In the genomic region with DNA sequence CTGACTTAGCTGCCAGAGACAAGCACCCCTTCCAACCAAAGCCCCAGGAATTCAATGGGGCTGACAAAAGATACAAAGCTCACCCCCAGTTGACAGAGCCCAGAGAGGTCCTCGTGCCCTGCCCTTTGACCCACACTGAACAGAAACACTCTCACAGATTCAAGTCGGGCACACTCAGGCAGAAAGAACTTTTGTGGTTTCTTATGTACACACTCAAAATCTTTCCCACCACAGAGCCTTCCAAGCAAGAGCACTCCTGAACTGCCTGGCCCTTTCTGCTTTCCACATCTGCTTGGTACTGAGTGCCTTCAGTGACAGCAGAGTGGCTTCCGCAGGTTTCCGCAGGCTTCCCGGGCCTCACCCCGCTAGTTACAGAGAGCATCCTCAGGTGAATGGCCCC, we compare ENCODE assay signal across 26 mouse cellular contexts.
"Had no signal": no experiment of that assay in that cellular context is flagged by ENCODE, and none has a peak within 500 bp of the region (broad histone marks: within the 10 kb centered on the region; RNA-seq: fewer than 3 reads in every experiment).

No protein-coding gene starts in this region.

- ATAC-seq: hindbrain, postnatal 0 days; intestine, embryonic 16.5 days had no signal

- H3K4me3 ChIP-seq: gastrocnemius, adult 2 months; heart, adult 2 months; heart, embryonic 13.5 days; heart, embryonic 15.5 days; hindbrain, embryonic 13.5 days; hindbrain, embryonic 15.5 days; kidney, embryonic 15.5 days; limb, embryonic 13.5 days; limb, embryonic 15.5 days had no signal

- DNase-seq: gastrocnemius, adult 2 months; gastrocnemius, postnatal 14 days; gastrocnemius, postnatal 36 days; heart, adult 11 months; heart, adult 2 months; heart, postnatal 14 days; heart, postnatal 36 days; kidney, adult 11 months; kidney, adult 2 months; kidney, adult 9 months; kidney, postnatal 14 days; kidney, postnatal 36 days; layer of hippocampus, adult 9-11 months; layer of hippocampus, postnatal 36 days; left cerebral cortex, postnatal 4 days had no signal

- H3K4me1 ChIP-seq: kidney, embryonic 15.5 days; limb, embryonic 13.5 days; limb, embryonic 15.5 days had no signal

- H3K9me3 ChIP-seq: heart, embryonic 13.5 days; heart, embryonic 15.5 days; hindbrain, embryonic 13.5 days; hindbrain, embryonic 15.5 days; kidney, embryonic 15.5 days; limb, embryonic 13.5 days; limb, embryonic 15.5 days had no signal

- H3K27me3 ChIP-seq: heart, embryonic 13.5 days; heart, embryonic 15.5 days; hindbrain, embryonic 13.5 days; hindbrain, embryonic 15.5 days; kidney, embryonic 15.5 days; limb, embryonic 13.5 days; limb, embryonic 15.5 days had no signal

- H3K27ac ChIP-seq: gastrocnemius, adult 2 months; heart, adult 2 months; heart, embryonic 13.5 days; heart, embryonic 15.5 days; hindbrain, embryonic 13.5 days; hindbrain, embryonic 15.5 days; hindbrain, postnatal 0 days; kidney, embryonic 15.5 days; kidney, postnatal 0 days; limb, embryonic 13.5 days; limb, embryonic 15.5 days had no signal

- H3K4me2 ChIP-seq: heart, embryonic 11.5 days; heart, embryonic 13.5 days; heart, embryonic 15.5 days; hindbrain, embryonic 13.5 days; hindbrain, embryonic 15.5 days; kidney, embryonic 15.5 days; limb, embryonic 13.5 days; limb, embryonic 15.5 days had no signal

- H3K9ac ChIP-seq: heart, embryonic 13.5 days; heart, embryonic 15.5 days; hindbrain, embryonic 13.5 days; hindbrain, embryonic 15.5 days; kidney, embryonic 15.5 days; limb, embryonic 13.5 days; limb, embryonic 15.5 days had no signal
